Mouse (Mus musculus) ES-E14 (cell line): Measurements from ENCODE around the gene Sptbn1. TPM values are rescaled to one million over a fixed set of nuclear protein-coding genes. Genes with fewer than 3 reads are reported as not detected.

Source experiments
- DNase-seq: peaks from one replicate; pipeline ENCODE4 v3.0.0-alpha.2; 2013; ENCODE audit warnings: low read depth, low spot score
- H3K27ac ChIP-seq: 2 replicates; pipeline ENCODE4 v1.5.1; 2012; ENCODE audit warnings: low read depth, mild to moderate bottlenecking, low read length, moderate library complexity, mixed read lengths; ENCODE audit not compliant: poor library complexity, insufficient read depth, severe bottlenecking
- H3K36me3 ChIP-seq: 2 replicates; pipeline ENCODE4 v1.6.1; 2012; ENCODE audit warnings: mild to moderate bottlenecking, low read length, moderate library complexity, mixed read lengths; ENCODE audit not compliant: control insufficient read depth, poor library complexity, insufficient read depth, severe bottlenecking
- H3K4me1 ChIP-seq, 2 experiments: fragments of 150-350 bp in 1 of 2; sonication (generic) in 1 of 2; 2 replicates each; pipeline ENCODE4 v1.6.1; 2012; ENCODE audit warnings: low read length in 2 of 2, mild to moderate bottlenecking in 1 of 2, mixed read lengths in 1 of 2; ENCODE audit not compliant: control insufficient read depth in 2 of 2, insufficient read depth in 2 of 2, poor library complexity in 1 of 2
- H3K4me3 ChIP-seq, 2 experiments: fragments of 150-350 bp in 1 of 2; sonication (generic) in 1 of 2; 2 replicates each; pipeline ENCODE4 v1.5.1; 2012; ENCODE audit warnings: low read length in 2 of 2, low read depth in 1 of 2, mild to moderate bottlenecking in 1 of 2, mixed read lengths in 1 of 2; ENCODE audit not compliant: insufficient read depth in 1 of 2, poor library complexity in 1 of 2, severe bottlenecking in 1 of 2
- H3K9ac ChIP-seq: 2 replicates; pipeline ENCODE4 v1.6.1; 2012; ENCODE audit warnings: low read depth, mild to moderate bottlenecking, low read length, mixed read lengths; ENCODE audit not compliant: poor library complexity, insufficient read depth, severe bottlenecking
- H3K9me3 ChIP-seq: fragments of 150-350 bp; sonication (generic); 2 replicates; pipeline ENCODE4 v1.6.1; 2012; ENCODE audit warnings: low read depth, mild to moderate bottlenecking, low read length; ENCODE audit not compliant: control insufficient read depth, insufficient read depth
- CHD2 ChIP-seq: IDR thresholded peaks from 2 replicates; pipeline ENCODE4 v1.6.1; 2014; ENCODE audit warnings: mild to moderate bottlenecking, low read depth, low read length, inconsistent platforms
- HCFC1 ChIP-seq: IDR thresholded peaks from 2 replicates; pipeline ENCODE4 v1.6.1; 2012; ENCODE audit warnings: low read length, inconsistent platforms, borderline replicate concordance; ENCODE audit not compliant: insufficient read depth
- MAFK ChIP-seq: IDR thresholded peaks from 2 replicates; pipeline ENCODE4 v1.6.1; 2014; ENCODE audit warnings: mild to moderate bottlenecking, low read depth, low read length, inconsistent platforms; ENCODE audit not compliant: insufficient read depth
- ZC3H11A ChIP-seq: IDR thresholded peaks from 2 replicates; pipeline ENCODE4 v1.6.1; 2012; ENCODE audit warnings: low read depth, mild to moderate bottlenecking, inconsistent platforms, low read length, borderline replicate concordance
- ZNF384 ChIP-seq: IDR thresholded peaks from 2 replicates; pipeline ENCODE4 v1.6.1; 2012; ENCODE audit warnings: low read depth, low read length, inconsistent platforms
- in situ Hi-C, 2 experiments: fragments of 600-800 bp; cut with MboI; formaldehyde crosslinking; loops; one replicate each; pipeline ENCODE4 v1.15.1; 2025; ENCODE audit warnings: low sequenced_read_pairs in 2 of 2, inconsistent platforms in 1 of 2; ENCODE audit not compliant: unreplicated experiment in 2 of 2
- total RNA-seq: library from RNA; depleted of rRNA; stranded (reverse); fragments of 300-350 nt; gene quantifications from 2 replicates; pipeline ENCODE4 v1.2.3, GENCODE M21; 2012; rRNA removed

The Sptbn1 gene
- total RNA-seq, result 243 and 283 TPM in 2 replicates

GRCm38 (mm10) chr11:30267892-30268647 is at the start of gene Sptbn1:
Sptbn1 (minus strand) TSS chr11:30268175.
- peak; percentile 63 for DNase-seq
- Histone ChIP-seq H3K27ac (0 out of 2 replicates have a peak within 1 kb of the TSS, but pooled peaks have one; percentile 20), H3K4me3 (peak within 1 kb of the TSS; percentile 91 to 96), H3K36me3 (no peaks in the 10 kb centered on the region), H3K9me3 (no peaks in the 10 kb centered on the region), H3K4me1 (peaks cover 0 to 3% of the 10 kb centered on the region in 2 experiments; a peak in 2 of 4 replicates), H3K9ac (peak within 1 kb of the TSS; percentile 80)
- in situ Hi-C loops, result no loop called here
- TF ChIP-seq HCFC1 (0 out of 2 replicates have a peak, but pooled peaks have one; percentile 54), ZNF384 (no peak)

GRCm38 (mm10) chr11:30294279-30294678 is 26.3 kb upstream of the Sptbn1 start:
- Histone ChIP-seq H3K27ac (no peak overlapping the region), H3K9me3 (no peaks in the 10 kb centered on the region), H3K4me1 (peaks cover 3 to 10% of the 10 kb centered on the region in 2 experiments), H3K36me3 (no peaks in the 10 kb centered on the region), H3K4me3 (no peak overlapping the region), H3K9ac (no peak overlapping the region)
- no peak for TF ChIP-seq MAFK
- in situ Hi-C loops, result no loop called here
- no peak for DNase-seq

- peaks cover 3 to 10% of the 10 kb centered on the region in 2 experiments for H3K4me1 ChIP-seq
- in situ Hi-C loops, result no loop called here
- DNase-seq, result no peak
- no peak overlapping the region for H3K27ac ChIP-seq
- no peaks in the 10 kb centered on the region for H3K36me3 ChIP-seq
- no peak overlapping the region for H3K4me3 ChIP-seq
- no peaks in the 10 kb centered on the region for H3K9me3 ChIP-seq
- no peak overlapping the region for H3K9ac ChIP-seq
- TF ChIP-seq MAFK, result no peak
Observed at GRCm38 (mm10) chr11:30292221-30293160, 24.5 kb upstream of the Sptbn1 start.

DNA sequence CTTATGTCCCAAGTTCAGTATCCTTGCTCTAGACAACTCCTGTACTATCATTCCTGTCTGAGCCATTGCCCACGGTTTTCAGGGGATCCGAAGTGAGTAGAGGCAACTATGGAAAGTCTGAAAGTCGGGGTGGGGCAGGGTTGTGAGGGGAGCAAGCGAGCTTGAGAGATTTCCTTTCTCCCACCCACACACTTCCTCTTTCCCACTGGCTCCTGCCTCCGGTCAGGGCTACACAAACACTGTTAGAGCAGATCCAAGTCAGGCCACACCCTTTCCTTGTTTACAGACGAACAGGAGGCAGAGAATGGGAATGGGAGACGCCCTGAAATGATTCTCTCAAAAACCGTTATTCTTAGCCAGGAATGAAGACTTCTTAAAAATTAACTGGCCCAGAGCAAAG is 23.2 kb upstream of the Sptbn1 start:
- Histone ChIP-seq H3K36me3 (no peaks in the 10 kb centered on the region), H3K4me3 (peak overlapping the region in 1 of 2 experiments; percentile 38; a peak in 1 of 4 replicates), H3K27ac (no peak overlapping the region), H3K4me1 (peaks cover 3 to 10% of the 10 kb centered on the region in 2 experiments), H3K9me3 (no peaks in the 10 kb centered on the region), H3K9ac (no peak overlapping the region)
- TF ChIP-seq ZNF384 (no peak), ZC3H11A (no peak), CHD2 (no peak), HCFC1 (no peak), MAFK (no peak)
- in situ Hi-C loops, result no loop called here
- no peak for DNase-seq
